Mouse (Mus musculus): ENCODE measurements at regions not wholly inside any gene's neighbourhood (a gene's known extent, or its start where the extent isn't known, plus 50 kb on each side); places are given as distances from the start of the nearest gene placed in this dataset.

GRCm38 (mm10) chr12:32602131-32602815 lies 217.1 kb upstream of the Nampt start:
- Histone ChIP-seq H3K9ac (no peak overlapping the region), H3K4me2 (no peak overlapping the region), H3K36me3 (no peaks in the 10 kb centered on the region), H3K4me1 (replicated peaks) (no peaks in the 10 kb centered on the region), H3K4me3 (no peak overlapping the region), H3K27ac (ENCODE audit: poor library complexity, severe bottlenecking) (no peak overlapping the region), H3K9me3 (replicated peaks) (no peaks in the 10 kb centered on the region), H3K27me3 (replicated peaks) (no peaks in the 10 kb centered on the region)
- 77% methylated on average over 10 of the region's 10 CpGs for WGBS
- no peak for ATAC-seq (ENCODE audit: insufficient number of reproducible peaks, low FRiP score)

DNA sequence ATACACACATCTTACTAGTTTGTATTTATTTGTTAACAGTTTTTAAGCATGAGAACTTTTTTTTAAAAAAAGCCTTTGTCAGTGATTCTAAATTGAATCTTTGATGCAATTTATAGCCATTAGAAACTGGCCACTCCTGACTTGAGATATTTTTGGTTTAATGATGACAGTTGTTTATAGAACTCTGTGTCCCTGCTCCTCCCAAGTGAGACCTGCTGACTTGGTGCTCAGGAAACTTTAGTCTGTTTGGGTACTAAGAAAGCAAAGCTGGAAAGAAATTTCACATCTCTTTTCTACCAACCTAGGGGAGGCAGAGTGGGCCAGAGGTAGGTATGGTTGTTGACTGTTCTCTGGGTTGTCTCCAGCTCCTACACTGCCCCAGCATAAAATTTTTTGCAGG lies 214.0 kb upstream of the Nampt start:
- Histone ChIP-seq H3K4me1 (replicated peaks) (no peaks in the 10 kb centered on the region), H3K4me3 (no peak overlapping the region), H3K4me2 (no peak overlapping the region), H3K9ac (no peak overlapping the region), H3K27ac (ENCODE audit: poor library complexity, severe bottlenecking) (no peak overlapping the region), H3K9me3 (replicated peaks) (no peaks in the 10 kb centered on the region), H3K36me3 (no peaks in the 10 kb centered on the region), H3K27me3 (replicated peaks) (no peaks in the 10 kb centered on the region)
- ATAC-seq (ENCODE audit: insufficient number of reproducible peaks, low FRiP score), result no peak

GRCm38 (mm10) chr12:32615000-32615399 lies 204.3 kb upstream of the Nampt start:
- no peak for ATAC-seq (ENCODE audit: insufficient number of reproducible peaks, low FRiP score)
- no peaks in the 10 kb centered on the region for H3K9me3 ChIP-seq (replicated peaks)
- no peak overlapping the region for H3K4me3 ChIP-seq
- H3K9ac ChIP-seq, result no peak overlapping the region
- no peaks in the 10 kb centered on the region for H3K4me1 ChIP-seq (replicated peaks)
- no peaks in the 10 kb centered on the region for H3K27me3 ChIP-seq (replicated peaks)
- WGBS, result 69% methylated on average over 3 of the region's 3 CpGs
- H3K27ac ChIP-seq (ENCODE audit: poor library complexity, severe bottlenecking), result no peak overlapping the region
- no peak overlapping the region for H3K4me2 ChIP-seq
- no peaks in the 10 kb centered on the region for H3K36me3 ChIP-seq

GRCm38 (mm10) chr12:32616086-32616485 lies 203.3 kb upstream of the Nampt start:
- Histone ChIP-seq H3K27ac (ENCODE audit: poor library complexity, severe bottlenecking) (no peak overlapping the region), H3K4me3 (no peak overlapping the region), H3K4me2 (no peak overlapping the region), H3K4me1 (replicated peaks) (no peaks in the 10 kb centered on the region), H3K36me3 (no peaks in the 10 kb centered on the region), H3K9me3 (replicated peaks) (peaks cover 4% of the 10 kb centered on the region; the same call in 1 of the 2 replicates), H3K9ac (no peak overlapping the region), H3K27me3 (replicated peaks) (no peaks in the 10 kb centered on the region)
- 87% methylated on average over 5 of the region's 5 CpGs for WGBS
- no peak for ATAC-seq (ENCODE audit: insufficient number of reproducible peaks, low FRiP score)

DNA sequence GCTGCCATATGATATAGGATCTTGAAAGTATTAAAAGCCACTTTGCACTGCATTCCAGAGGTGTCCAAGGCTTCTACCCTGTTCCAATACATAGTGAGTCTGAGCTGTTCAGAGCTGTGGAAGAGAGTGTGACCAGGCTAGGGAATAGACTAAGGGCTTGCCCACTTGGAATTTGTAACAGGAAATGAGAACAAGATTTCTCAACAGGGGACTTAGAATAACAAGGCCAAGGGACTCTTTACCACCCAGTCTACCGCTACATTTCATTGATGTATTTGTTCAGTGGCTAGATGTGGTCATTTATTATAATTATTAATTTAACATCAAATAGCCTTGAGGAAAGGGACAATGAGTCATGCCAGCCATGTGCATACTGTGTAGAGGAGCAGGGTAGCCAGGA lies 202.3 kb upstream of the Nampt start:
- no peak overlapping the region for H3K27ac ChIP-seq (ENCODE audit: poor library complexity, severe bottlenecking)
- H3K9ac ChIP-seq, result no peak overlapping the region
- H3K4me3 ChIP-seq, result no peak overlapping the region
- no peaks in the 10 kb centered on the region for H3K36me3 ChIP-seq
- H3K27me3 ChIP-seq (replicated peaks), result no peaks in the 10 kb centered on the region
- no peaks in the 10 kb centered on the region for H3K4me1 ChIP-seq (replicated peaks)
- H3K4me2 ChIP-seq, result no peak overlapping the region
- 78% methylated on average over 1 of the region's 1 CpGs for WGBS
- H3K9me3 ChIP-seq (replicated peaks), result peaks cover 4% of the 10 kb centered on the region; the same call in 1 of the 2 replicates
- no peak for ATAC-seq (ENCODE audit: insufficient number of reproducible peaks, low FRiP score)

- WGBS, result 61% methylated on average over 4 of the region's 4 CpGs
- H3K36me3 ChIP-seq, result no peaks in the 10 kb centered on the region
- no peaks in the 10 kb centered on the region for H3K4me1 ChIP-seq (replicated peaks)
- no peaks in the 10 kb centered on the region for H3K27me3 ChIP-seq (replicated peaks)
- H3K4me3 ChIP-seq, result no peak overlapping the region
- ATAC-seq (ENCODE audit: insufficient number of reproducible peaks, low FRiP score), result no peak
- H3K27ac ChIP-seq (ENCODE audit: poor library complexity, severe bottlenecking), result no peak overlapping the region
- no peak overlapping the region for H3K9ac ChIP-seq
- no peak overlapping the region for H3K4me2 ChIP-seq
- peaks cover 4% of the 10 kb centered on the region; the same call in 1 of the 2 replicates for H3K9me3 ChIP-seq (replicated peaks)
These were observed 199.5 kb upstream of the Nampt start for GRCm38 (mm10) chr12:32619830-32620229.

DNA sequence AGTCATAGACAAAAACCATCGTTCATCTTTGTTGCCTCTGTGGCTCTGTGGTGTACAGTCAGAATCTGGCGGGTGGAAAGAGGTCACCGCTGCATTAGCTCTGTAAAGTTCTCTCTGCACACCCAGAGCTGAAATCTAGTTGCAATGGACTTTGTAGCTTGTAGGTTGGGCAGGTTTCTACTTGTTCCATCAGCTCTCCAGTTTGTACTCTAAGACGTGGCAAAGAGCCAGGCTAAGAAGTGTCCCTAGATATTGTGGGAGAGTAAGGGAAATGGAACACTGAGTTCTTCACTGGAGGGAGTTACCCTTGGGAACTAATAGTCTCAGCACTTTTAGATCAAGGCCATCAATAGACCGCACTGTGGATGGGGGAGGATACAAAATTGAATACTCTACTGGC lies 197.6 kb upstream of the Nampt start:
- no peak overlapping the region for H3K4me3 ChIP-seq
- H3K9me3 ChIP-seq (replicated peaks), result peaks cover 4% of the 10 kb centered on the region; the same call in 1 of the 2 replicates
- no peaks in the 10 kb centered on the region for H3K36me3 ChIP-seq
- H3K4me2 ChIP-seq, result no peak overlapping the region
- H3K27ac ChIP-seq (ENCODE audit: poor library complexity, severe bottlenecking), result no peak overlapping the region
- ATAC-seq (ENCODE audit: insufficient number of reproducible peaks, low FRiP score), result no peak
- H3K27me3 ChIP-seq (replicated peaks), result no peaks in the 10 kb centered on the region
- WGBS, result 77% methylated on average over 5 of the region's 5 CpGs
- H3K9ac ChIP-seq, result no peak overlapping the region
- no peaks in the 10 kb centered on the region for H3K4me1 ChIP-seq (replicated peaks)

- no peak overlapping the region for H3K4me2 ChIP-seq
- no peaks in the 10 kb centered on the region for H3K36me3 ChIP-seq
- no peaks in the 10 kb centered on the region for H3K9me3 ChIP-seq (replicated peaks)
- H3K27ac ChIP-seq (ENCODE audit: poor library complexity, severe bottlenecking), result no peak overlapping the region
- no peak overlapping the region for H3K4me3 ChIP-seq
- no peak overlapping the region for H3K9ac ChIP-seq
- whole genome bisulfite sequencing, result 85% methylated on average over 1 of the region's 1 CpGs
- no peaks in the 10 kb centered on the region for H3K27me3 ChIP-seq (replicated peaks)
- no peak for ATAC-seq (ENCODE audit: insufficient number of reproducible peaks, low FRiP score)
- H3K4me1 ChIP-seq (replicated peaks), result no peaks in the 10 kb centered on the region
These were observed 190.8 kb upstream of the Nampt start for GRCm38 (mm10) chr12:32628552-32628951.

GRCm38 (mm10) chr12:32632935-32633334 lies 186.4 kb upstream of the Nampt start:
- Histone ChIP-seq H3K9me3 (replicated peaks) (no peaks in the 10 kb centered on the region), H3K4me3 (no peak overlapping the region), H3K36me3 (no peaks in the 10 kb centered on the region), H3K27ac (ENCODE audit: poor library complexity, severe bottlenecking) (no peak overlapping the region), H3K4me2 (no peak overlapping the region), H3K4me1 (replicated peaks) (no peaks in the 10 kb centered on the region), H3K27me3 (replicated peaks) (no peaks in the 10 kb centered on the region), H3K9ac (no peak overlapping the region)
- no peak for ATAC-seq (ENCODE audit: insufficient number of reproducible peaks, low FRiP score)
- WGBS, result 65% methylated on average over 3 of the region's 3 CpGs

DNA sequence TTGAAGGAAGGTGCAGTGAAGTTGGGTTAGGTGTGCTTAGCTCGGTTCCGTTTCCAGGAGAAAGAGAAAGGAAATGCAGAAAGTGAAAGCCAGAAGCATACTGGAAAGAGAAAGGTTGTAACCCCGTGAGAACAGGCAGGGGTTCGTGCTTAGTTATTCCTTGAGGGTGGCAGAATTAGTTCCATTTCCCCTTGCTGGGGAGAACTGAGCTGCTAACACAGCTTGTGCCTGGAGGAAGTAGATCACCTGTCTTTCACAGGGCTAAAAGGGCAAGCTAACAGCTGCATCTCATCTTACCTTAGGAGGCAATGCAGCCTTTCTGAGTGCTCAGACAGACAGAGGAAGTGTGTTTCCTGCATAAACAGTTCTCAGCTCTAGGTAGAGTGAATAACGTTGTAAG lies 184.3 kb upstream of the Nampt start:
- H3K4me2 ChIP-seq, result no peak overlapping the region

GRCm38 (mm10) chr12:32637400-32638100 lies 181.8 kb upstream of the Nampt start:
- no peaks in the 10 kb centered on the region for H3K4me1 ChIP-seq (replicated peaks)
- no peak overlapping the region for H3K4me2 ChIP-seq
- H3K27ac ChIP-seq (ENCODE audit: poor library complexity, severe bottlenecking), result no peak overlapping the region
- H3K4me3 ChIP-seq, result no peak overlapping the region
- H3K9ac ChIP-seq, result no peak overlapping the region
- no peaks in the 10 kb centered on the region for H3K9me3 ChIP-seq (replicated peaks)
- no peak for ATAC-seq (ENCODE audit: insufficient number of reproducible peaks, low FRiP score)
- no peaks in the 10 kb centered on the region for H3K36me3 ChIP-seq
- 4% methylated on average over 8 of the region's 8 CpGs for WGBS
- no peaks in the 10 kb centered on the region for H3K27me3 ChIP-seq (replicated peaks)

More for the DNA sequence above, 184.3 kb upstream of the Nampt start:
- Histone ChIP-seq H3K4me1 (replicated peaks) (no peaks in the 10 kb centered on the region), H3K27ac (ENCODE audit: poor library complexity, severe bottlenecking) (no peak overlapping the region), H3K27me3 (replicated peaks) (no peaks in the 10 kb centered on the region), H3K9me3 (replicated peaks) (no peaks in the 10 kb centered on the region), H3K9ac (no peak overlapping the region), H3K36me3 (no peaks in the 10 kb centered on the region), H3K4me3 (no peak overlapping the region)
- WGBS, result 43% methylated on average over 5 of the region's 5 CpGs
- ATAC-seq (ENCODE audit: insufficient number of reproducible peaks, low FRiP score), result no peak

GRCm38 (mm10) chr12:32640591-32640990 lies 178.8 kb upstream of the Nampt start:
- H3K4me2 ChIP-seq, result no peak overlapping the region
- WGBS, result 68% methylated on average over 2 of the region's 2 CpGs
- H3K9me3 ChIP-seq (replicated peaks), result no peaks in the 10 kb centered on the region
- no peak for ATAC-seq (ENCODE audit: insufficient number of reproducible peaks, low FRiP score)
- no peak overlapping the region for H3K4me3 ChIP-seq
- no peak overlapping the region for H3K27ac ChIP-seq (ENCODE audit: poor library complexity, severe bottlenecking)
- H3K9ac ChIP-seq, result no peak overlapping the region
- no peaks in the 10 kb centered on the region for H3K27me3 ChIP-seq (replicated peaks)
- no peaks in the 10 kb centered on the region for H3K4me1 ChIP-seq (replicated peaks)
- H3K36me3 ChIP-seq, result no peaks in the 10 kb centered on the region

All from heart, embryonic 12.5 days (tissue).